Mouse (Mus musculus) thymus, postnatal 25 days (tissue): ENCODE measurements around the gene Ptbp3.

Source experiments
- DNase-seq: peaks from one replicate; pipeline ENCODE4 v3.0.0; 2022

Ptbp3 gene

GRCm38 (mm10) chr4:59426429-59426828, 122.7 kb downstream of the Ptbp3 start:
- DNase-seq = no peak

GRCm38 (mm10) chr4:59422808-59423207, 126.4 kb downstream of the Ptbp3 start:
- no peak for DNase-seq

- DNase-seq = no peak
Measured at GRCm38 (mm10) chr4:59422025-59422783, 127.0 kb downstream of the Ptbp3 start.
